Mouse (Mus musculus) spleen, adult 18-20 months (tissue): ENCODE results near the gene Chd4.
A peak's percentile ranks its signal among the peaks of the same experiment; 100 is the strongest.

ENCODE experiments used
- DNase-seq, 2 experiments: peaks; one replicate each; pipeline ENCODE4 v3.0.0; 2022; ENCODE audit warnings: mixed read lengths in 2 of 2

The Chd4 gene

DNA sequence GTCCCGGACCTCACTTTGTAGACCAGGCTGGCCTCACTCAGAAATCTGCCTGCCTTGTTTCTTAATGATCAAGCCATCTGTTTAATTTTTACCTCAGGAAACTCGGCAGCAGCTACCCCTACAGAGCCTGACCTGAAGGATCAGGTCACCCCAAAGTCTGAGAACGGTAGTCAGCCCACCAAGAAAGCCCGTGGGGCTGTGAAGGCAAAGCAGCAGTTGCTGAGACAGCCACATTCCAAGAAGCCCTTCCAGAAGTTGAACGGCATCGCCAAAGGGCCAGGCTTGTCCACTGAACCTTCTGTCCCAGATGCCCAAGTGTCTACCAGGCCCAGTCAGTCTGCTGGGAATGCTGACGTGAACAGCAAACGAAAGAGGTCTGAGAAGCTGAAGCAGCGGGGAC is 48.1 kb downstream of the Chd4 start:
- DNase-seq, result no peak

GRCm38 (mm10) chr6:125145001-125145400 is 49.2 kb downstream of the Chd4 start, which contains the start of gene Iffo1:
Gene Iffo1, plus strand, starts transcription at chr6:125145241.
- DNase-seq, result peak; percentile 73 to 79

- DNase-seq, result no peak
These were observed 49.7 kb downstream of the Chd4 start for GRCm38 (mm10) chr6:125145479-125145951.

- no peak for DNase-seq
These were observed 50.4 kb downstream of the Chd4 start for GRCm38 (mm10) chr6:125146148-125146547.

DNA sequence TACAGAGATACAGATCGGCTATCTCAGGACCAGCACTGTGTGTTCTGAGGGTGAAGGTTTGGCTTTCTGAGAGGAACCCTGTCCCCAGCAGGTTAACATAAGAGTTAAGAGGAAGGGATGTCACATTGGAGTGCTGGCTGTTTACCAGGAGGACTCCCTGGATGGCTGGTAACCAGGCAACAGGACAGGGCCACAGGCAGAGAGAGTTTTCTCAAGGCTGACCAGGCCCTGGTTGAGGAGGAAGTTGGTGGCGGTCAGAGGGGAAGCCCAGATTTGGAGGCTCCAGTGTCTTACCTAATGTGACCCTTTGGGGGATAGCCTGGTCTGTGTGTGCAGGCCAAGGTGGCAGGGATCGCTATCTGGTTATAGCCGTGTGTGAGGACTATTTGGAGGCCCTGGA is 51.0 kb downstream of the Chd4 start:
- no peak for DNase-seq

DNA sequence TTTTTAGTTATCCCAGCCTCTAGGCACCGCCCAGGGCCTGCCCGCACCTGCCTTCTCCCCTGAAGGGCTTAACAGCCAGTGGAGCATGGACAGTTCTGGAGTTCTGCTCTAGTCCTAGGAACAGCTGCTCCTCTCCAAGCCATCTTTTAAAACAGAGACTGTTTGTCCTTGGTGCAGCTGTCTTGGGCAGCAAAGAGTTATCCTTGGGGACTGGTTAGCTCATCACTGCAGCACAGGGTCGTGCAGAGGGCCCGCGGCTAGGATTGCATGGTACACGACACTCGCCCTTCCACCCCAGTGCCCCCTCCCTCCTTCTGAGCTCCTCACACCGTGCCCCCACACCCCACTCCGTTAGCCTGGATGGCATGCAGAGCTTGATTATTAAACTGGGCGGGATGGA is 51.5 kb downstream of the Chd4 start:
- DNase-seq, result no peak

- DNase-seq, result no peak
These were observed 52.6 kb downstream of the Chd4 start for GRCm38 (mm10) chr6:125148251-125148925.

DNA sequence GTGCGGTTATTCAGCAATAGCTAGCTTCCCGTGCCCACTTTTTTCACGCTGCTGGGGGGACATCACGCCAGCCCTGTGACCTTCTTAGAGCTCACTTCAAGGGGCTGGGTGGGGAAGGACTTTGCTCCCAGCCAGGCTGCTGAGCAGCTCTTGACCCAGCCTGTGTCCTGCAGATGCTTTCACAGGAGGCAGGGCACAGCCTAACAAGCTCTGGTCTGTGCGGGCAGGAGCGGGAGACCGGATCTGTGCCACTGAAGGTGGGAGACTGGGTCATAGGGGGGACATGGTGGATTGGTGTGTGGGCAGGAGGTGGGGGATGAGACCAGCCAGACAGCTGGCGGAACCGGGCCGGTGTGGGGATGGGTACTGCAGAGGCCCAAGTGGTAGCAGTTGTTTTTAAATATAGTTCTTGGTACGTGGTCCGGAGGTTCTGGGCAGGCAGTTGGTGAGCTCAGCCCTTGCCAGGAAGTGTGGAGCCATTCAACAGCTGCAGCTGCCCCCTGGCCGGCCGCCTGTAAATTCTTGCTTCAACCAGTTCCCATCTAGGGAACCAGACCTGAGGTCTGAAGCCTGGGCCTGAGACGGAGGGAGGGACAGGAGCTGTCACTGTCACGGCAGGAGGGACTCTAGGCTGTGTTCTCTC is 53.3 kb downstream of the Chd4 start:
- no peak for DNase-seq

DNA sequence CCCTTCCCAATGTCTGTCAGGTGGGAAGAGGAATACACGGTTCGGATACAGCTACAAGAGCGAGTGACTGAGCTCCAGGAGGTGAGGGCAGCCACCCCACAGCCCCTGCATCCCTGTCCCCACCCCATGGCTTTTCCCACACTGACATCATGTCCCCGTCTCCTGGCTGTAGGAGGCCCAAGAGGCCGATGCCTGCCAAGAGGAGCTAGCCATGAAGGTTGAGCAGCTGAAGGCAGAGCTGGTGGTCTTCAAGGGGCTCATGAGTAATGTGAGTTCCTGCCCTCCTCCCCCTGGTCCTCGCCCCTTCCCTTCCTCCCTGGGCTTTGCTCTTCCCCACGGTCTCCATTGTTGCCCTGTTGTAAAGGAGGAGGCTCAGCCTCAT is 53.8 kb downstream of the Chd4 start:
- no peak for DNase-seq

- no peak for DNase-seq
These were observed 56.6 kb downstream of the Chd4 start for GRCm38 (mm10) chr6:125152212-125153017.

DNA sequence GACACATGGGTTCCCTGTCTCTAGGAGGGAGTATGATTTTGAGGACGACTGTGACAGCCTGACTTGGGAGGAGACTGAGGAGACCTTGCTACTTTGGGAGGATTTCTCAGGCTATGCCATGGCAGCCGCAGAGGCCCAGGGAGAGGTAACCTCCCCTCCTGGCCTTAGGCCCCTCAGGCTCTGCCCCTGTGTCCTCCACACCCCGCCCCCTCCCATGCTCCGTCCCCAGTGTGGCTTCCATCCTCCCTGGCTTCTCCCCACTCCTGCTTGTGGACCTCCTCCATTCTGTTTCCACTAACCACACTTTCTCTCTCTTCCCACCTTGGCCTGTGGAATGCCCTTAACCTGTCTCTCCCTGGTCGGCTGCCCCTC is 57.2 kb downstream of the Chd4 start:
- no peak for DNase-seq

GRCm38 (mm10) chr6:125153682-125154081 is 57.9 kb downstream of the Chd4 start:
- DNase-seq, result no peak

- no peak for DNase-seq
These were observed 58.8 kb downstream of the Chd4 start for GRCm38 (mm10) chr6:125154550-125154949.

- DNase-seq, result no peak
These were observed 59.5 kb downstream of the Chd4 start for GRCm38 (mm10) chr6:125155262-125155661.

- DNase-seq, result no peak
These were observed 60.7 kb downstream of the Chd4 start for GRCm38 (mm10) chr6:125156491-125156890.

DNA sequence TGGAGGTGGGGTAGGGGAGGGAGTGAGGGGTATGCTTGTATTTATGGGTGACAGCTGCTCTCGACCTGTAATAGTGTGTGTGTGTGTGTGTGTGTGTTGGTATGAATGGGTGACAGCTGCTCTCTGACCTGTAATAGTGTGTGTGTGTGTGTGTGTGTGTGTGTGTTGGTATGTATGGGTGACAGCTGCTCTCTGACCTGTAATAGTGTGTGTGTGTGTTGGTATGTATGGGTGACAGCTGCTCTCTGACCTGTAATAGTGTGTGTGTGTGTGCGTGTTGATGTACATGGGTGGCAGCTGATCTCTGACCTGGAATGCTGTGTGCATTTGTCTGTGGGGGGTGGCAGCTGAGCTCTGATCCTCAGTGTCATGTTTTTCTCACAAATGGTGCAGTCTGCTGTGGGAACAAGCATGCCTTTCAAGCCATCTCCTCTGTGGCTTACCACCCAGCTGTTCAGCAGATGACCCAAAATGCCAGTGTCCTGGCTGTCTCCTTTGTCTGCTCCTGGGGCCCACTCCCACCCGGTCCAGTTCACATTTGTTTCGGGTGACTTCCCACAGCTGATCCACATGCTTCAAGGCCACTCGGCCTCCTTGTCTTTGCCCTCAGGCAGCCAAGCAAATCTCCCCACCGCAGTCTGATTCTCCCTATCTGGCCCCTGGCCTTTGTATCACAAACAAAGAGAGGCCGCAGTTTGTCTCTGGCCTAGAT is 61.3 kb downstream of the Chd4 start:
- no peak for DNase-seq

- DNase-seq, result no peak
These were observed 63.2 kb downstream of the Chd4 start for GRCm38 (mm10) chr6:125158944-125159492.

GRCm38 (mm10) chr6:125159773-125160557 is 64.2 kb downstream of the Chd4 start:
- no peak for DNase-seq

DNA sequence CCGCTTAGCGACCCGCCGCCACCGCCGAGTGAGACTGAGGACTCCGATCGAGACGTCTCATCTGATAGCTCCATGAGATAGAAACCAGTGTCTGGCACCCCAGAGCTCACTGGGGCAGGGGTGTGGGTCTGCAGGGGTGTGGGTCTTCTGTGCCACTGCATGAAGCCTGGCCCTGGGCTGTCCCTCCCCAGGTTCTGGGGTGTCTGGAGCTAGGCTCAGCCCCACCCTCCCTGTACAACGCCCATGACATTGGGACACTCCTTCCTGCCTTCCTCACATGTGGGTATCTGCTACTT is 64.7 kb downstream of the Chd4 start:
- DNase-seq, result no peak

- DNase-seq, result no peak
These were observed 65.3 kb downstream of the Chd4 start for GRCm38 (mm10) chr6:125160854-125161760.

- DNase-seq, result peak; percentile 47 to 73
These were observed 66.2 kb downstream of the Chd4 start for GRCm38 (mm10) chr6:125161971-125162370.
